Mouse (Mus musculus) ovary, postnatal 14 days (tissue): ENCODE measurements at regions not wholly inside any gene's neighbourhood (a gene's known extent, or its start where the extent isn't known, plus 50 kb on each side); places are given as distances from the start of the nearest gene placed in this dataset.
A peak's percentile ranks its signal among the peaks of the same experiment; 100 is the strongest.

Experiments
- DNase-seq: peaks from one replicate; pipeline ENCODE4 v3.0.0; 2022; ENCODE audit warnings: low spot score

DNA sequence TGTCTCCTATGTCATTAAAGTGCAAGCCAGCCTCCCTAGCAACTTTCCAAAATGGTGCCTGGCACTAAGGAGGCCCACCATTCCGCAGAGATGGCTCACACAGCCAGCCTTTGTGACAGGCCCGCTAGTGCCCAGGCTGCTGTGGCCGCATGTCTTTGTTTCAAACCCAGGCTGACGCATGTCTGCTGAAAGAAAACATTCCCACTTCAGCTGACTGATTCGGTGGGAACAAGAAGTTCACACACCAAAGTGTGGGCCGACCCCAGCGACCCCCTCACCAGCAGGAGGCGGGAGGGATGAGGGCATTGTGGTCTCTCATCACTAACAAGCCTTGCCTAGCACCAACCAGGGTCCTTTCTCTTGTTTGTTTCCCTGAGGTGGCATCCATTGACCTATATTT lies 190.9 kb downstream of the Tle3 start:
- no peak for DNase-seq

DNA sequence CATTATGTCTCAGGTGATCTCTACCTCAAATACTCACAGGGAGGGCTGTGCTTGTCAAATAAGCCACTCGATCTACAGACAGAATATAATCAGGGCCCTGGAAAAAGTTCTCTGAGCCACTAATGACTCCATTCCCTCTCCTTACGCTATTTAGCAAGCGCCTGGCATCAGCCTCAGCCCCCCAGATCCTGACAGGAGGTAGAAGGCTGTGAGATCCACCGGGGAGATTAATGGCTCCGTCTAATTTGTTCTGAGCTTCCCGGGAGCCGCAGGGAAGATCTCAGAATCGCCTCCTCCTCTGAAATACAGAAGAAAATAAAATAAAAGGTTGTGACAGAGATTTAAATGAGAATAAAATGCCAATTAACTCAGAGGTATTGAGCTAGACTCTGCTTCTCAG lies 189.4 kb downstream of the Tle3 start:
- DNase-seq, result no peak

DNA sequence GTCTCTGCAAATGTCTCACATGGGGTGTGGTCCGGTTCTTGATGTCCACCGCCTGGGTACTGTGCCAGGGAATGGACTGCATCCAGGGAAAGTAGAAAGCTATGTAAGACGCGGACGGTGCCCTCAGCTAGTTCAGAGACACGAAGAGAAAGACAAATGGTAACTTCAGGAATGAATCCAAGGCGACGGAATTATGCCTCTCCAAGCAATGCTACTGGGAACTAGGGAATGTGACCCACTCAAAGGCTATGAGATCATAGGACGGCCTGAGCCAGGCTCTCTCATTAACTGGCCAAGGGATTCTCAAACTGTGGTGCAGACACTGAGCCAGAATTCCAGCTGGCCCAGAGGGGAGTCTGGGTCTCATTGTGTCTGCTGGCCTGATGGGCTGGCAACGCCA lies 186.5 kb downstream of the Tle3 start:
- peak; percentile 13 for DNase-seq

- no peak for DNase-seq
Measured at GRCm38 (mm10) chr9:61557025-61557424, 184.9 kb downstream of the Tle3 start.

DNA sequence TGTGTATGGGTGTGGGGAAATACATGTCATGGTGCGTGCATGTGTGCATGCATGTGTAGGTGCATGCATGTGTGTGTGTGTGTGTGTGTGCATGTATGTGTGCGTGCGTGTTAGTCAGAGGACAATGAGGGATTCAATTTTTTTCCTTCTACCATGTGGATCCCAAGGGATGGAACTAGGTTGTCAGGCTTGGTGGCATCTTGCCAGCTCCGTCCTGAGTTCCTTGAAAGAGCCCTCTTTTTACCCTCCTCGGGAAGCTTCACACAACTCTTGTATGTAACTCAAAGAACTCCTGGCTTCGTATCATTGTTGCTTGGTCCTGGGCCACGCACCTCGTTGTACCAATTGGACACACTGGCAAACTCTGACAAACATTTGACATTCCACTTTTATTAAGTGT lies 183.0 kb downstream of the Tle3 start:
- no peak for DNase-seq

DNA sequence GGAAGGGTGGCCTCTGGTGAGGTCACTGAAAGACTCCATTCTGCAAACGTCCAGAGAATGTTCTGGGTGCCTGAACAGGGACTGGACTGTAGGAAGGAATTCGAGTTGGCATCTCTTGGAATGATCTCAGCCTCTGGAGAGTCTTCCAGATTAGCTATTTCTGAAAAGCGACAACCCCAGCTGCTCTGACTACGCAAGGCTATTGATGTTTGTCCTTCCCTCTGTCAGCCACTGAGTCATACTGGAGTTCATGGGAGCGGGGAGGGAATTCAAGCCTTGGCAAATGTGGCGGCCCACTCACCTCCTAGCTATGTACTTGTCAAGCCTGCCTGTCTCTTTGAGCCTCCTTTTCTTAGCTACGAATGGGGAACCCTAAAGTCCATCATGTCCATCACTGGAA lies 182.4 kb downstream of the Tle3 start:
- no peak for DNase-seq

- no peak for DNase-seq
Measured at GRCm38 (mm10) chr9:61553626-61554025, 181.5 kb downstream of the Tle3 start.

DNA sequence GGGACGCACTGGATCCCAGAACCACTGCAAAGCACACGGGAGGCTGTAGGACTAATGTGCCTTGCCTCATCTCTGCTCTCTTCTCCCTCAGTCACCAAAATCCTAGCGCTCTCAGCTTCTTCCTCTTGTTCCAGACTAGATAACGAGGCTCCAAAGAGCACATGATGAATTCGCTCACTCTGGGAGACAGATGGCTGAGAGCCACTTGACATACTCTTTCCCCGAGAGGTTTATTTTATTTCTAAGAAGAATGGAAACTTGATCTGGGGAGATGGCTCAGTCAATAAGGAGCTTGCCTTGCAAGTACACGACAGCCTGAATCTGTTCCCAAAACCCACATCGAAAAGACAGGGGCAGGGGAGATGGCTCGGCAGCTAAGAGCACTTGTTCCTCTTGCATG lies 179.2 kb downstream of the Tle3 start:
- no peak for DNase-seq

DNA sequence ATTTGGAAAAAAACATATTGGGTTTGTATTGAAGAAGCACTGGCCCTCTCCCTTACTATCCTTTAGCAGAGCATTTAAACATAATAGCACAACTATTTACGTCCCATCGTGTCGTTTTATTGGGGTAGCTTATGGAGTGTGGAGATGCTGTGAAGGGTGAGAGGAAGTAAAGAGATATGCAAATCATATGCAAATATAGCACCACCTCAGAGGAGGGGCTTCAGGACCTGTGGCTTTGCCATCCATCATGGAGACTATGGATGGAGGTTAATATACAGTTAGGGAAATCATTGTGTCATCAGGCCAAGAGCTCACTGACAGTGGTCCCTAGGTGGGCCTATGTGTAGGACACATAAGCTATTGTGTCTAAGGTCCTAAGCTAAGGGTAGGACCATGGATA lies 178.2 kb downstream of the Tle3 start:
- no peak for DNase-seq

- DNase-seq, result no peak
Measured at GRCm38 (mm10) chr9:61549692-61550241, 177.6 kb downstream of the Tle3 start.

DNA sequence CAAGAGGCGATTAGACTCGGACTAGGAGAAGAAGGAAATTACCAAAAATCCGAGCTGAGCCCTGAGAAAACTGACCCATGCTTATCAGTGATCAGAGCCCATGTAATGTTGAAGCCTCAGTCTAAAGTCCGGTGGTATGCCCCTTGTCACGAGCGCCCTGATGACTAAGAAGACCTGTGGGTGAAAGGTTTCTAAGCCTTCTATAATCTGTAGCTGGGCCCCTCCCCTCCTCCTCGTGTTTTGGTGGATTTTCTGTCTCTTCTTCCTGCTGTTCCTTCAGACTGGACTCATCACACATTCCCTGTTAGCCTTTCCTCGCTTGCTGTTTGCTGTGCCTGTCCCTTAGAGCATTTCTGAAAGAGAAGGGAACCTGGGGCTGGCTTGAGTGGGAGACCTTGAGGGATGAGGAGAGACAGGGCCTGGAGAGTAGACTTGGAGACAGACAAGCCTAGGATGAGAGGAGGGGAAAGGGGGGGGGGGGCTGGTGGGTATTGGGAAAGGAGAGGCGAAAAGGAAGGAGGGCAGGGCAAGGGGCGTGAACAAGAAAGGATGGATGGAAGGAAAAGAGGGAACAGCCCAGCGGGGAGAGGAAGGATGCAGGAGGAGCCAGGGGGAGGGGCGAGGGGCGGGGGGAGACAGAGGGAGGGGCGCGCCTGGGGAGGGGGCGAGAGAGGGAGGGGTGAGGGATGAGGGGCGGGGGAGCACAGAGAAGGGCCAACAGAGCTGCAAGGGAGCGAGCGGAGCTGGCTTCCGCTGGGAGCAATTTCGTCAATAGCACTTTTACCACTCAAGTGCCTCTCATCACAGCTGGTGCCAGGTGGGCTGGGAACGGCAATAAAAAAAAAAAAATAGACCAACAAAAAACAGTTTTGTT lies 165.4 kb downstream of the Tle3 start:
- no peak for DNase-seq

GRCm38 (mm10) chr9:61533237-61533636 lies 161.1 kb downstream of the Tle3 start:
- no peak for DNase-seq

DNA sequence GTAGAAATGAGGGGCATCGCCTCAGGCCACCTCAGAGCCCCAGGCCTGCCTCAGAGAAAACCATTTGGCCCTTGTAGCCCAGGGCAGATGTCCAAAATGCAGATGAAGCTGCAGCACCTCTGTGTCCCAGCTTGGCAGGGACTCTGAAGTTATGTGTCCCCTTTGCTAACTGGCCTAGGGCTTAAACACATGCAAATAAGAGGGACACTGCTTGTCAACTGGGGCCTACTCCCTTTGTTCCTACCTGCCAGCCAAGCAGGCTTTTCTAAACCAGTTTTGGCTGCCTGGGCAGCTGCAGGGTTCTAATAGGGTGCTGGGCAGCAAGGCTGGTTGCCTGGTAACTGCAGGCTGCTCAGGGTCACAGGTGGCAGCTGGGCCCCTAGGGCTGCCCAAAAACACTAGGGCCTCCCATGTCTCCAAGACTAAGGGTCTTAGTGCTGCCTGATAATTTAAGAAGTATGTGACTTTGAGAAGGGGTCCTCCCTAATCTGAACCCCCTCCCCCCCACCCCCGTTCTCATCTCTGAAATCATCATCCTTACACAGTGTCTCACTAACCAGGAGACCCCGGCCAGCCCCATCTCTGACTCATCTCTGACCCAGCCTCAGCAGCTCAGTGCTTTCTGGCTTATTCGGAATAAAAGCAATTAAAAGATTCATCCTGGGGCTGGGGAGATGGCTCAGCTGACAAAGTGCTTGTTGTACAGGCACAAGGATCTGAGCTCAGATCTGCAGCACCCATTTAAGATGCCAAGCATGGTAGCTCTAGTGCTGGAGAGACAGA lies 158.3 kb downstream of the Tle3 start:
- DNase-seq, result no peak

- DNase-seq, result no peak
Measured at GRCm38 (mm10) chr9:61528286-61528865, 156.2 kb downstream of the Tle3 start.

DNA sequence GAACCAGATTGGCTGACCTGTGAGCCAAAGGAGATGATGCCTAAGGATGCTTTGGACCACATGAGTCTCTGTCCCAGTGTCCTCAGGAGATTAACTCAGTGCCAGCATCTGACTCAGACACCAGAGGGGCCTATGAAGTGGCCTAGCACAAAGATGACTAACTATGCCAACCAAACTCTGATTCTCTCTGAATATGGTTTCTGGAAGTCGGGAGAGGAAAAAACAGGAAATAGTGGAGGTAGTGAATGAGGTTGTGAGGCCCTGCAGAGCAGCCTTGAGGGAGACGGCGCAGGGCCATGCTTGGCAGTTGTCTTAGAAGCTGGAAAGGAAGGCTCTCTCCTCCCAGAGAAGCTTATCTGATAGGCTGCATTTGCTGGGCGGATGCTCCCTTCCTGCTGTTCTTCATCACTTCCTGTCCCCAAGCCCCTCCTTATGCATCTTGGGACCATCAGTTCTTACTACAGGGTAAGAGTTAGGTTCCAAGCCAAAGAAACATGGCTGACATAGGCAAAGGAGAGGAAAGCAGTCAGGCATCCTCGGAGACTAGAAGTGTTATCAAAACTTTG lies 155.4 kb downstream of the Tle3 start:
- no peak for DNase-seq

GRCm38 (mm10) chr9:61520136-61520535 lies 148.0 kb downstream of the Tle3 start:
- no peak for DNase-seq

- DNase-seq, result no peak
Measured at GRCm38 (mm10) chr9:61517906-61518305, 145.7 kb downstream of the Tle3 start.

DNA sequence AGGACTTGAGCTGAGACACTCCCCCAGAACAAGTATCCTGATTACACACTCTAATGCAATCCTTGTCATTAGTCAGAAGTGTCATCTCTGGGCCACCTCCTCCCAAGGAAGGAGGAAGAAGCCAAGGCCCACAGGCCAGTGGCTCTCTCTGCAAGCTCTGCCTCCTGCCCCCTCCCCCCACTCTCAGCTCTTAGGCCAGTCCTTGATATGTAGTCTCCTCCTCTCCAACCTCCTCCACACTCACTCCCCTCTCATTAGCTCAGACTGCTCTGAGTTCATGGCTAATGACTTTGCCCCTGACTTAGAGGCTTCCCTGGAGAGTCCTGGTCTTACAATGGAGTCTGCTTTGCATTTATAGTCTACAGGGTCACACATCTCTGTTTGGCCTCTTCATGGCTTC lies 139.3 kb downstream of the Tle3 start:
- DNase-seq, result no peak

- no peak for DNase-seq
Measured at GRCm38 (mm10) chr9:61510217-61510893, 138.2 kb downstream of the Tle3 start.

GRCm38 (mm10) chr9:61509591-61510191 lies 137.5 kb downstream of the Tle3 start:
- no peak for DNase-seq

- DNase-seq, result no peak
Measured at GRCm38 (mm10) chr9:61509091-61509490, 136.9 kb downstream of the Tle3 start.
